Mouse (Mus musculus): ENCODE results near the gene Yipf3. TPM values are rescaled to one million over a fixed set of nuclear protein-coding genes. Genes with fewer than 3 reads are reported as not detected.

Gene Yipf3
- 10 to 100 TPM; 69.4 to 79.0 TPM for total RNA-seq (2023)

GRCm38 (mm10) chr17:46247512-46248188 lies at the start of gene Yipf3, which contains the start of gene Polr1c:
TSS of gene Yipf3 (plus strand) at chr17:46248080.
TSS of gene Polr1c (minus strand) at chr17:46248054.

DNA sequence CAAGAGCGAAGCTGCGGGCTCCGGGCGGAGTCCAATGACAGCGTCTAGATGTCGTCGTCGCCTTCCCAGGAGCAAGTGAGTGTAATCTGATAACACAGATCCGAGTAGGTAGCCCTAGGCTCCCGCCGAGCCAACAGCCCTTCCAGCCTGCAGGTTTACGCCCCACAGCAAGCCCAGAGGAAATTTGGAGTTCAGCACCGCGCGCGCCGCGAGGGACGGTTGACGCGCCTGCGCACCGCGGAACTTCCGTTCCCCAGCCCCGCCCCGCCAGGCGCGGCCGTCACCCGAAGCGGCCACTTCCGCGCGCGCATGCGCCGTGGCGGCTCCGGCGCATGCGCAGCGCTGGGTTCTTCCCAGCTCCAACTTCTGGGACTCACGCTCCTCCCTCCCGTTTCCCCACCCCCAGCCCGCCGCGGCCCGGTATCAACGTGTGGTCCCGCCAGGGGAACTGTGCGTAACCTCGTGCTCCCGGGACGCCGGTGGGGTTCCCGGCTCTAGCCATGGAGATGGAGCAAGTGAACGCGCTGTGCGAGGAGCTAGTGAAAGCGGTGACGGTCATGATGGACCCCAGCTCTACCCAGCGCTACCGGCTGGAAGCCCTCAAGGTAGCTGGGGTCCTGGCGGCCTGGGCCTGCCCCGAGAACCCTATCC lies 45.3 kb upstream of the Yipf3 start, which contains the start of the genes Polh and Xpo5:
TSS of gene Polh (minus strand) at position 225 of the 651 bp plus-strand sequence.
TSS of gene Xpo5 (plus strand) at position 362 of the 651 bp plus-strand sequence.

DNA sequence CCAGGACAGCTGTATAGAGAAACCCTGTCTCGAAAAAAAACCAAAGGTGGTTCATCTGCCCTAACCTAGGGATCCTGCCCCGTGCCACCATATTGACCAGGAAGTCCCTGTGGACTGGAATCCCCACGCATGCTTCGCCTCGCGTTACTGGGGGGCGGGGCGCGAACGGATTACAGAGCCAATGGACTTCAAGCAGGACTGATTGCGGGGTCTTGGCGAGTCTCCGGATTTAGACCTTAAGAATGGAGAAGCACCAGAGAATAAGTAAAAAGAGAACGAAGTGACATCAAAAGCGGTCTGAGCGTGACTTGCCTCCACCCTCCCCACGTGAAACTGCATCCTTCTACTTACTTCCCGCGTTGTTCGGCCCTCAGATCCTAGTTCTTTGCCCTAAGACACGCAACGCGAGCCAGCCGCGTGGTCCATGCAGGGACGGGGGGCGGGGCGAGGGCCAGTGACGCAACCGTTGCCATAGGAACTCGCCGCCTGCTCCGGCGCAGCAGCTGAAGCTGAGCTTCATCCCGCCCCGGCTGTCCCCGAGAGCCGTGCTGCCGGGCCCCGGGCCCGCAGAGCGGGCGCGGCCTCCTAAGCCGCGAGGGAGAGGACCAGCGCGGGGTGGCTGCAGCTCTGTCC lies 5.7 kb downstream of the Yipf3 start, which contains the start of gene Lrrc73:
TSS of gene Lrrc73 (plus strand) at position 80 of the 633 bp plus-strand sequence.

GRCm38 (mm10) chr17:46282483-46283123 lies 34.7 kb downstream of the Yipf3 start, which contains the start of gene Tjap1:
TSS of gene Tjap1 (minus strand) at chr17:46283026.

GRCm38 (mm10) chr17:46297364-46298219 lies 49.7 kb downstream of the Yipf3 start, which contains the start of gene Dlk2:
TSS of gene Dlk2 (plus strand) at chr17:46297421.

Other genes starting within 250 kb of the Yipf3 start
- 1 to 10 TPM; 2.7 to 6.3 TPM for gene Vegfa, start 215.7 kb upstream of the Yipf3 start, total RNA-seq (2023)
- gene Mrps18a, start 137.1 kb upstream of the Yipf3 start, total RNA-seq (2023) = 10 to 100 TPM; 43.4 to 55.3 TPM
- under 1 TPM in 1 of 2 experiments, not detected in 1; 0.78 TPM for gene Rsph9, start 103.9 kb upstream of the Yipf3 start, total RNA-seq (2023)
- gene Mad2l1bp, start 94.5 kb upstream of the Yipf3 start, total RNA-seq (2023) = 10 to 100 TPM; 26.4 to 27.0 TPM
- gene Gtpbp2, start 87.0 kb upstream of the Yipf3 start, total RNA-seq (2023) = 100 to 1,000 TPM; 272 to 277 TPM
- 10 to 100 TPM; 15.6 to 16.4 TPM for gene Polh, start 45.4 kb upstream of the Yipf3 start, total RNA-seq (2023)
- 10 to 100 TPM; 45.0 to 48.6 TPM for gene Xpo5, start 45.3 kb upstream of the Yipf3 start, total RNA-seq (2023)
- 10 to 100 TPM; 55.1 to 63.8 TPM for gene Polr1c, start within 50 bp of the Yipf3 start, total RNA-seq (2023)
- gene Lrrc73, start 5.5 kb downstream of the Yipf3 start, total RNA-seq (2023) = 1 to 10 TPM; 1.7 to 1.9 TPM
- gene Tjap1, start 34.9 kb downstream of the Yipf3 start, total RNA-seq (2023) = 10 to 100 TPM; 58.8 to 59.3 TPM
- gene Dlk2, start 49.3 kb downstream of the Yipf3 start, total RNA-seq (2023) = not detected
- gene Abcc10, start 80.3 kb downstream of the Yipf3 start, total RNA-seq (2023) = 10 to 100 TPM; 14.6 to 15.8 TPM
- gene Zfp318, start 135.7 kb downstream of the Yipf3 start, total RNA-seq (2023) = 100 to 1,000 TPM; 305 to 314 TPM
- 1 to 10 TPM; 7.9 to 8.9 TPM for gene Crip3, start 180.8 kb downstream of the Yipf3 start, total RNA-seq (2023)
- not detected for gene Slc22a7, start 190.4 kb downstream of the Yipf3 start, total RNA-seq (2023)
- 1 to 10 TPM; 3.9 to 4.7 TPM for gene Ttbk1, start 239.6 kb downstream of the Yipf3 start, total RNA-seq (2023)
- gene Dnph1, start 248.6 kb downstream of the Yipf3 start, total RNA-seq (2023) = not detected

Measured in B cell, adult 67 days (primary cell).